Mouse (Mus musculus): Measurements from ENCODE around the gene Mrpl58.
"Not testable (repeated sequence)": the region's sequence is repeated elsewhere in the genome, so short reads cannot be mapped to it uniquely, and the experiment has no call there.

The Mrpl58 gene

GRCm38 (mm10) chr11:115382891-115383290 is 20.7 kb upstream of the Mrpl58 start:
- DNase-seq (ENCODE audit: low spot score in 2 of 2): no peak

- no peak for DNase-seq (ENCODE audit: low spot score in 2 of 2)
Observed at GRCm38 (mm10) chr11:115383701-115384474, 19.7 kb upstream of the Mrpl58 start.

GRCm38 (mm10) chr11:115384587-115384986 is 19.0 kb upstream of the Mrpl58 start:
- DNase-seq (ENCODE audit: low spot score in 2 of 2): no peak

GRCm38 (mm10) chr11:115386859-115387258 is 16.7 kb upstream of the Mrpl58 start:
- not testable (repeated sequence) for DNase-seq (ENCODE audit: low spot score in 2 of 2)

- no peak for DNase-seq (ENCODE audit: low spot score in 2 of 2)
Observed at GRCm38 (mm10) chr11:115391358-115391757, 12.2 kb upstream of the Mrpl58 start.

GRCm38 (mm10) chr11:115393721-115394325 is 9.7 kb upstream of the Mrpl58 start:
- DNase-seq (ENCODE audit: low spot score in 2 of 2): no peak

- DNase-seq (ENCODE audit: low spot score in 2 of 2): no peak
Observed at GRCm38 (mm10) chr11:115398085-115398484, 5.5 kb upstream of the Mrpl58 start.

- DNase-seq (ENCODE audit: low spot score in 2 of 2): no peak
Observed at GRCm38 (mm10) chr11:115400126-115400525, 3.4 kb upstream of the Mrpl58 start.

GRCm38 (mm10) chr11:115400630-115401391 is 2.7 kb upstream of the Mrpl58 start:
- DNase-seq (ENCODE audit: low spot score in 2 of 2): no peak

GRCm38 (mm10) chr11:115405723-115406122 is 2.2 kb downstream of the Mrpl58 start:
- DNase-seq (ENCODE audit: low spot score in 2 of 2): no peak

- DNase-seq (ENCODE audit: low spot score in 2 of 2): peak; percentile 52 to 55
Observed at GRCm38 (mm10) chr11:115406858-115407401, 3.4 kb downstream of the Mrpl58 start.

- DNase-seq (ENCODE audit: low spot score in 2 of 2): peak; percentile 21 to 29
Observed at GRCm38 (mm10) chr11:115408266-115408920, 4.8 kb downstream of the Mrpl58 start.

- no peak for DNase-seq (ENCODE audit: low spot score in 2 of 2)
Observed at GRCm38 (mm10) chr11:115409556-115409955, 6.0 kb downstream of the Mrpl58 start.

GRCm38 (mm10) chr11:115419531-115420237 is 16.1 kb downstream of the Mrpl58 start, which contains the start of the genes Atp5h and Kctd2:
Gene Atp5h, minus strand, starts transcription at chr11:115419962.
Gene Kctd2, plus strand, starts transcription at chr11:115420128.
- DNase-seq (ENCODE audit: low spot score in 2 of 2): peak; percentile 91 to 93

GRCm38 (mm10) chr11:115420336-115421190 is 17.0 kb downstream of the Mrpl58 start:
- DNase-seq (ENCODE audit: low spot score in 2 of 2): peak; percentile 11 to 15

GRCm38 (mm10) chr11:115421328-115421727 is 17.8 kb downstream of the Mrpl58 start:
- no peak for DNase-seq (ENCODE audit: low spot score in 2 of 2)

- no peak for DNase-seq (ENCODE audit: low spot score in 2 of 2)
Observed at GRCm38 (mm10) chr11:115421972-115422371, 18.4 kb downstream of the Mrpl58 start.

- no peak for DNase-seq (ENCODE audit: low spot score in 2 of 2)
Observed at GRCm38 (mm10) chr11:115423091-115423490, 19.5 kb downstream of the Mrpl58 start.

GRCm38 (mm10) chr11:115424666-115425065 is 21.1 kb downstream of the Mrpl58 start:
- DNase-seq (ENCODE audit: low spot score in 2 of 2): no peak

- DNase-seq (ENCODE audit: low spot score in 2 of 2): no peak
Observed at GRCm38 (mm10) chr11:115425671-115426070, 22.1 kb downstream of the Mrpl58 start.
